Mouse (Mus musculus) liver, postnatal 0 days (tissue): ENCODE measurements around the gene Dtd1.

Experiments
- CTCF ChIP-seq: sonication (generic); IDR thresholded peaks from 2 replicates; pipeline ENCODE4 v1.5.1; 2016; ENCODE audit warnings: antibody characterized with exemption, low read depth
- EP300 ChIP-seq: IDR thresholded peaks from 2 replicates; pipeline ENCODE4 v1.6.1; 2016; ENCODE audit warnings: antibody characterized with exemption, low read depth, mild to moderate bottlenecking

- TF ChIP-seq EP300 (no peak), CTCF (no peak)
Observed at GRCm38 (mm10) chr2:144676546-144677228, 77.0 kb downstream of the Dtd1 start.
